In genomic region chr5:84853622-84854021, GRCm38 (mm10) we compare ENCODE assay signal across 16 mouse cellular contexts.
A peak's percentile ranks its signal among the peaks of the same experiment; 100 is the strongest.
DNase-seq lines count a peak whose midpoint lies in the region; ATAC-seq and TF ChIP-seq lines count a peak whose summit lies in the region.
"Had no signal": no experiment of that assay in that cellular context is flagged by ENCODE, and none has a peak within 500 bp of the region (broad histone marks: within the 10 kb centered on the region; RNA-seq: fewer than 3 reads in every experiment).

No protein-coding gene starts in this region.

- TF ChIP-seq CTCF in forebrain, postnatal 0 days (IDR thresholded peaks at IDR 0.05; ENCODE audit: low read depth) = no peak

- H3K4me1 ChIP-seq in forebrain, embryonic 14.5 days (ENCODE audit: control insufficient read depth, insufficient read depth, low read length) = no peaks in the 10 kb centered on the region; the same call in 1 of the 2 replicates
- peaks cover under 1% of the 10 kb centered on the region; the same call in 1 of the 2 replicates for H3K4me1 ChIP-seq in forebrain, postnatal 0 days (ENCODE audit: insufficient read depth)
- peaks cover 7% of the 10 kb centered on the region for H3K4me1 ChIP-seq in midbrain, embryonic 12.5 days
- 0 out of 2 replicates have a peak, but pooled peaks cover 2% of the 10 kb centered on the region for H3K4me1 ChIP-seq in midbrain, embryonic 16.5 days (ENCODE audit: control insufficient read depth, insufficient read depth, low read length)
- H3K4me1 ChIP-seq in heart, embryonic 11.5 days (ENCODE audit: control insufficient read depth, insufficient read depth, low read length) = no peaks in the 10 kb centered on the region

- H3K36me3 ChIP-seq in forebrain, embryonic 14.5 days (ENCODE audit: control insufficient read depth, insufficient read depth, low read length) = no peaks in the 10 kb centered on the region
- H3K36me3 ChIP-seq in forebrain, postnatal 0 days (ENCODE audit: insufficient read depth) = no peaks in the 10 kb centered on the region
- no peaks in the 10 kb centered on the region for H3K36me3 ChIP-seq in midbrain, embryonic 12.5 days
- no peaks in the 10 kb centered on the region for H3K36me3 ChIP-seq in midbrain, embryonic 16.5 days (ENCODE audit: control insufficient read depth, insufficient read depth, low read length)
- H3K36me3 ChIP-seq in heart, embryonic 11.5 days (ENCODE audit: control insufficient read depth, insufficient read depth, low read length) = no peaks in the 10 kb centered on the region

- no peak overlapping the region for H3K4me3 ChIP-seq in forebrain, embryonic 14.5 days (ENCODE audit: low read depth, low read length)
- H3K4me3 ChIP-seq in forebrain, postnatal 0 days (ENCODE audit: low read depth, low read length) = no peak overlapping the region
- no peak overlapping the region for H3K4me3 ChIP-seq in midbrain, embryonic 12.5 days
- H3K4me3 ChIP-seq in midbrain, embryonic 16.5 days (ENCODE audit: low read depth, low read length) = no peak overlapping the region
- H3K4me3 ChIP-seq in heart, embryonic 11.5 days (ENCODE audit: low read depth, low read length) = no peak overlapping the region
- H3K4me3 ChIP-seq: erythroblast, embryonic 14.5 days had no signal

- H3K27ac ChIP-seq in forebrain, embryonic 14.5 days (ENCODE audit: low read depth, low read length) = no peak overlapping the region
- H3K27ac ChIP-seq in forebrain, postnatal 0 days (ENCODE audit: low read depth, low read length) = no peak overlapping the region
- no peak overlapping the region for H3K27ac ChIP-seq in midbrain, embryonic 12.5 days (replicated peaks)
- no peak overlapping the region for H3K27ac ChIP-seq in midbrain, embryonic 16.5 days (ENCODE audit: low read length)
- no peak overlapping the region for H3K27ac ChIP-seq in heart, embryonic 11.5 days (ENCODE audit: low read depth, low read length)

- H3K4me2 ChIP-seq in forebrain, embryonic 14.5 days (ENCODE audit: low read length) = no peak overlapping the region
- no peak overlapping the region for H3K4me2 ChIP-seq in forebrain, postnatal 0 days (ENCODE audit: low read depth)
- H3K4me2 ChIP-seq in midbrain, embryonic 12.5 days (replicated peaks) = no peak overlapping the region
- no peak overlapping the region for H3K4me2 ChIP-seq in midbrain, embryonic 16.5 days (ENCODE audit: low read length)
- H3K4me2 ChIP-seq in heart, embryonic 11.5 days = no peak overlapping the region

- H3K27me3 ChIP-seq in forebrain, embryonic 14.5 days (replicated peaks; ENCODE audit: control insufficient read depth, insufficient read depth, low read length) = no peaks in the 10 kb centered on the region
- H3K27me3 ChIP-seq in forebrain, postnatal 0 days (ENCODE audit: insufficient read depth, low read length) = no peaks in the 10 kb centered on the region
- no peaks in the 10 kb centered on the region for H3K27me3 ChIP-seq in midbrain, embryonic 12.5 days
- no peaks in the 10 kb centered on the region for H3K27me3 ChIP-seq in midbrain, embryonic 16.5 days (ENCODE audit: control insufficient read depth, insufficient read depth, low read depth, low read length)
- no peaks in the 10 kb centered on the region for H3K27me3 ChIP-seq in heart, embryonic 11.5 days (ENCODE audit: control insufficient read depth, insufficient read depth, low read length)

- DNase-seq in forebrain, embryonic 14.5 days (ENCODE audit: low spot score) = peak; percentile 68
- DNase-seq in forebrain, postnatal 0 days = no peak
- DNase-seq in brain, adult 2 months (ENCODE audit: low read depth, low spot score) = peak; percentile 6
- peak; percentile 29 for DNase-seq in mesoderm, embryonic 11.5 days (ENCODE audit: low read depth, low spot score)
- no peak for DNase-seq in adrenal gland, postnatal 25 days
- DNase-seq: cerebellum, adult 11 months; heart, adult 11 months; kidney, adult 8-10 months; kidney, postnatal 36 days; lung, postnatal 14 days; right cerebral cortex, postnatal 14 days; thymus, postnatal 25 days had no signal

- H3K9ac ChIP-seq in forebrain, embryonic 14.5 days (ENCODE audit: low read length) = no peak overlapping the region
- H3K9ac ChIP-seq in forebrain, postnatal 0 days = no peak overlapping the region
- H3K9ac ChIP-seq in midbrain, embryonic 12.5 days (replicated peaks) = no peak overlapping the region
- H3K9ac ChIP-seq in midbrain, embryonic 16.5 days (ENCODE audit: low read depth, low read length) = no peak overlapping the region
- no peak overlapping the region for H3K9ac ChIP-seq in heart, embryonic 11.5 days (ENCODE audit: low read depth, low read length)

- ATAC-seq in forebrain, embryonic 14.5 days = peak; percentile 45; the same call in 1 of the 2 replicates
- no peak for ATAC-seq in forebrain, postnatal 0 days
- ATAC-seq in midbrain, embryonic 12.5 days (ENCODE audit: low FRiP score, low read depth) = peak; percentile 72
- ATAC-seq in midbrain, embryonic 16.5 days = no peak
- ATAC-seq in heart, embryonic 11.5 days (replicated peaks; ENCODE audit: insufficient number of reproducible peaks, low FRiP score, low TSS enrichment) = no peak

- 62% methylated on average over 1 of the region's 1 CpGs for WGBS in forebrain, embryonic 14.5 days
- 43% methylated on average over 1 of the region's 1 CpGs for WGBS in forebrain, postnatal 0 days
- 39% methylated on average over 1 of the region's 1 CpGs for WGBS in midbrain, embryonic 12.5 days
- whole genome bisulfite sequencing in midbrain, embryonic 16.5 days = 28% methylated on average over 1 of the region's 1 CpGs
- whole genome bisulfite sequencing in heart, embryonic 11.5 days (ENCODE audit: insufficient replicate concordance) = 64% methylated on average over 1 of the region's 1 CpGs

- no peaks in the 10 kb centered on the region for H3K9me3 ChIP-seq in forebrain, embryonic 14.5 days (replicated peaks; ENCODE audit: control insufficient read depth, low read length)
- no peaks in the 10 kb centered on the region for H3K9me3 ChIP-seq in forebrain, postnatal 0 days (ENCODE audit: low read length)
- H3K9me3 ChIP-seq in midbrain, embryonic 12.5 days = no peaks in the 10 kb centered on the region
- H3K9me3 ChIP-seq in midbrain, embryonic 16.5 days (replicated peaks; ENCODE audit: control insufficient read depth, low read length, poor library complexity, severe bottlenecking) = no peaks in the 10 kb centered on the region
- no peaks in the 10 kb centered on the region for H3K9me3 ChIP-seq in heart, embryonic 11.5 days (replicated peaks; ENCODE audit: control insufficient read depth, low read length)

Comparison
In these comparisons a context has a peak if more than half of its experiments do, and no peak if none do; other contexts are left out.
1. ATAC-seq: peak in forebrain, embryonic 14.5 days (single experiment) and midbrain, embryonic 12.5 days (single experiment); none in forebrain, postnatal 0 days (single experiment), midbrain, embryonic 16.5 days (single experiment) and heart, embryonic 11.5 days (single experiment).
2. DNase-seq: peak in forebrain, embryonic 14.5 days (single experiment), brain, adult 2 months (single experiment) and mesoderm, embryonic 11.5 days (single experiment); none in forebrain, postnatal 0 days (single experiment) and adrenal gland, postnatal 25 days (single experiment).